Mouse (Mus musculus) liver, postnatal 0 days (tissue): ENCODE data around the gene Gpr171.

Experiments
- CTCF ChIP-seq: sonication (generic); IDR thresholded peaks from 2 replicates; pipeline ENCODE4 v1.5.1; 2016; ENCODE audit warnings: antibody characterized with exemption, low read depth
- EP300 ChIP-seq: IDR thresholded peaks from 2 replicates; pipeline ENCODE4 v1.6.1; 2016; ENCODE audit warnings: antibody characterized with exemption, low read depth, mild to moderate bottlenecking

DNA sequence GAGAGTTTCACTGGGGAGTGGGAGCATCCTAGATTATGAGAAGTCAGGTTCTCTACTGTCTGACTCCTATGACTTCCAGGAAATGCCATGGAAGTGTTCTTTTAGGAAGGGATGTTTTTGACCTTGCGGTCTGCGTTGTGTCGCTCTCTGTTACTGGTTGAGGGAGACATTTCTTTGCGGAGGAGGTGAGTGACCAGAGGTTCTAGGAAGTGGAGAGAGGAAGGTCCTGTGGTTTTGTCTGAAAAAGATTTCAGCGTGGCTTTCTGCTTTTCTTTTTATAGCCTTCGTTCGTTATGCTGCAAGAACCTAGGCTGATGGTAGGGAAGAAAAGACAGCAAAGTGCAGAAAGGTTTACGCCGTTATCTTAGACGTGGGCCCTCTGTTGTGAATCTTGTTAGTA is 3.1 kb downstream of the Gpr171 start:
- TF ChIP-seq CTCF (no peak), EP300 (no peak)
